Mouse (Mus musculus): ENCODE results near the gene Slc48a1.

DNA sequence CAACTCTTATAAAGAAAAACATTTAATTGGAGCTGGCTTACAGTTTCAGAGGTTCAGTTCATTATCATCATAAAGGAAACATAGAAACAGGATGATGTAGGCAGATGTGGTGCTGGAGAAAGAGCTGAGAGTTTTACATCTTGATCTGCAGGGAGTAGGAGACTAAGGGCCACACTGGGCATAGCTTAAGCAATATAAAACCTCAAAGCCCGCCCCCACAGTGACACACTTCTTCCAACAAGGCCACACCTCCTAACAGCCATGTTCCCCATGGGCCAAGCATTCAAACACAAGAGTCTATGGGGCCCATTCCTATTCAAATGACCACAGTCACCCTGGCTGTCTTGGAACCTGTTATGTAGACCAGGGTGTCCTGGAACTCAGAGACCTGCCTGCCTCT lies 1.3 kb downstream of the Slc48a1 start:
- TF ChIP-seq MAX (IDR thresholded peaks at IDR 0.05; ENCODE audit: low read depth) (no peak), POLR2A (IDR thresholded peaks at IDR 0.05; ENCODE audit: insufficient read length, low read depth) (no peak), SRF (IDR thresholded peaks at IDR 0.05; ENCODE audit: control insufficient read depth, insufficient read length, low read depth) (no peak), USF1 (IDR thresholded peaks at IDR 0.05; ENCODE audit: low read depth) (no peak)

All from myocyte (in vitro differentiated cells).